Mouse (Mus musculus) liver, embryonic 14.5 days (tissue): Measurements from ENCODE around the gene Gpr68. TPM values are rescaled to one million over a fixed set of nuclear protein-coding genes. Genes with fewer than 3 reads are reported as not detected.
A peak's percentile ranks its signal among the peaks of the same experiment; 100 is the strongest.

ENCODE experiments used
- ATAC-seq: fragments of 200-750 bp; cut with Nextera tagmentation; 2 replicates; pipeline ENCODE4 v1.8.0; 2017; ENCODE audit warnings: moderate number of reproducible peaks, mild to moderate bottlenecking, moderate library complexity; ENCODE audit not compliant: insufficient read depth
- DNase-seq, 3 experiments: peaks; one replicate each; pipeline ENCODE4 v3.0.0-alpha.2; 2012 to 2013; ENCODE audit warnings: low read depth in 3 of 3, low spot score in 3 of 3
- H3K27ac ChIP-seq: fragments of 300-500 bp; sonication (generic); 2 replicates; pipeline ENCODE4 v1.5.1; 2014; ENCODE audit warnings: moderate library complexity, mild to moderate bottlenecking, control low read depth, inconsistent platforms
- H3K27me3 ChIP-seq: fragments of 300-500 bp; sonication (generic); 2 replicates; pipeline ENCODE4 v1.6.1; 2014; ENCODE audit warnings: mild to moderate bottlenecking, low read length, moderate library complexity; ENCODE audit not compliant: control insufficient read depth, insufficient read depth
- H3K36me3 ChIP-seq: fragments of 300-500 bp; sonication (generic); replicated peaks from 2 replicates; pipeline ENCODE4 v1.6.1; 2014; ENCODE audit warnings: low read depth; ENCODE audit not compliant: control insufficient read depth, insufficient read depth
- H3K4me1 ChIP-seq, 2 experiments: fragments of 200-500 bp in 1 of 2; fragments of 300-500 bp in 1 of 2; sonication (generic) in 1 of 2; replicated peaks; 2 replicates each; pipeline ENCODE4 v1.6.1; 2012 to 2014; ENCODE audit warnings: antibody characterized with exemption in 1 of 2, inconsistent platforms in 1 of 2, low read length in 1 of 2; ENCODE audit not compliant: control insufficient read depth in 2 of 2, insufficient read depth in 2 of 2
- H3K4me2 ChIP-seq: fragments of 300-500 bp; sonication (generic); 2 replicates; pipeline ENCODE4 v1.6.1; 2014; ENCODE audit warnings: low read depth, mild to moderate bottlenecking, control low read depth, moderate library complexity
- H3K4me3 ChIP-seq, 2 experiments: fragments of 200-500 bp in 1 of 2; fragments of 300-500 bp in 1 of 2; sonication (generic) in 1 of 2; 2 replicates each; pipeline ENCODE4 v1.5.1; 2012 to 2014; ENCODE audit warnings: low read depth in 2 of 2, low read length in 2 of 2, mild to moderate bottlenecking in 2 of 2, control low read depth in 1 of 2, inconsistent platforms in 1 of 2, moderate library complexity in 1 of 2; ENCODE audit not compliant: insufficient read depth in 1 of 2
- H3K9ac ChIP-seq: fragments of 300-500 bp; sonication (generic); replicated peaks from 2 replicates; pipeline ENCODE4 v1.6.1; 2014; ENCODE audit warnings: mild to moderate bottlenecking, control low read depth, moderate library complexity
- H3K9me3 ChIP-seq: fragments of 300-500 bp; sonication (generic); 2 replicates; pipeline ENCODE4 v1.6.1; 2016; ENCODE audit warnings: low read length, mixed read lengths; ENCODE audit not compliant: control insufficient read depth
- CTCF ChIP-seq: IDR thresholded peaks from 2 replicates; pipeline ENCODE4 v1.5.1; 2016; ENCODE audit warnings: antibody characterized with exemption, low read depth, control low read depth
- EP300 ChIP-seq: IDR thresholded peaks from 2 replicates; pipeline ENCODE4 v1.6.1; 2016; ENCODE audit warnings: antibody characterized with exemption, low read depth
- WGBS: fragments of 180-500 bp; shearing (Covaris S2); extraction: QIAGEN DNeasy Blood & Tissue Kit; methylation state at CpG from one replicate; pipeline ENCODE4 v1.1.7; 2014; ENCODE audit not compliant: insufficient replicate concordance; 5-methylcytosine and 5-hydroxymethylcytosine counted together
- polyA plus RNA-seq, 2 experiments: library from polyadenylated mRNA; depleted of rRNA in 1 of 2; stranded (reverse) in 1 of 2; unstranded in 1 of 2; fragments of >200 nt; fragmentation: Nextera tagmentation in 1 of 2; extraction: Ambion mirVana in 1 of 2; gene quantifications; 2 replicates each; pipeline versions ENCODE4 v1.2.1 to v1.2.3; 2012 to 2014

Gene Gpr68
- polyA plus RNA-seq, 2 experiments, result 0.04 TPM; not detected in 1

GRCm38 (mm10) chr12:100952193-100952931, 44.4 kb upstream of the Gpr68 start:
- peak overlapping the region; percentile 69 for H3K27ac ChIP-seq
- WGBS, result 35% methylated on average over 9 of the region's 9 CpGs
- peaks cover 47 to 49% of the 10 kb centered on the region in 2 experiments for H3K4me1 ChIP-seq
- peak overlapping the region; percentile 29; the same call in 1 of the 2 replicates for H3K9ac ChIP-seq
- H3K4me2 ChIP-seq, result peak overlapping the region; percentile 33
- peaks cover 11% of the 10 kb centered on the region; the same call in 1 of the 2 replicates for H3K36me3 ChIP-seq
- no peaks in the 10 kb centered on the region for H3K9me3 ChIP-seq
- TF ChIP-seq CTCF (peak; percentile 90), EP300 (no peak)
- ATAC-seq, result peak; percentile 34
- peak in 2 of 3 experiments; percentile 60 to 63 for DNase-seq
- no peak overlapping the region for H3K4me3 ChIP-seq
- H3K27me3 ChIP-seq, result no peaks in the 10 kb centered on the region

- ATAC-seq (no peak), DNase-seq (no peak)
- Histone ChIP-seq H3K4me1 (peaks cover 18 to 19% of the 10 kb centered on the region in 2 experiments), H3K4me2 (no peak overlapping the region), H3K4me3 (no peak overlapping the region), H3K9me3 (no peaks in the 10 kb centered on the region), H3K9ac (no peak overlapping the region), H3K27me3 (no peaks in the 10 kb centered on the region), H3K27ac (no peak overlapping the region), H3K36me3 (peaks cover 31% of the 10 kb centered on the region)
- TF ChIP-seq CTCF, result no peak
- no peak for TF ChIP-seq EP300
- WGBS, result 82% methylated on average over 5 of the region's 5 CpGs
Measured at GRCm38 (mm10) chr12:100949146-100949545, 41.1 kb upstream of the Gpr68 start.

- TF ChIP-seq CTCF, result no peak
- no peak for TF ChIP-seq EP300
- Histone ChIP-seq H3K4me2 (no peak overlapping the region), H3K9me3 (no peaks in the 10 kb centered on the region), H3K4me1 (peaks cover 7% of the 10 kb centered on the region in 2 experiments), H3K36me3 (peaks cover 32% of the 10 kb centered on the region), H3K27me3 (no peaks in the 10 kb centered on the region), H3K4me3 (no peak overlapping the region), H3K27ac (no peak overlapping the region), H3K9ac (no peak overlapping the region)
- ATAC-seq (no peak), DNase-seq (no peak)
- WGBS, result 74% methylated on average over 6 of the region's 6 CpGs
Measured at GRCm38 (mm10) chr12:100948021-100948420, 40.0 kb upstream of the Gpr68 start.

GRCm38 (mm10) chr12:100945948-100946347, 38.0 kb upstream of the Gpr68 start:
- no peak overlapping the region for H3K4me2 ChIP-seq
- ATAC-seq, result no peak
- H3K36me3 ChIP-seq, result peaks cover 33% of the 10 kb centered on the region
- H3K4me3 ChIP-seq, result no peak overlapping the region
- no peaks in the 10 kb centered on the region for H3K4me1 ChIP-seq
- no peak for DNase-seq
- WGBS, result 86% methylated on average over 12 of the region's 12 CpGs
- H3K9me3 ChIP-seq, result no peaks in the 10 kb centered on the region
- TF ChIP-seq EP300 (no peak), CTCF (no peak)
- no peak overlapping the region for H3K9ac ChIP-seq
- H3K27ac ChIP-seq, result no peak overlapping the region
- no peaks in the 10 kb centered on the region for H3K27me3 ChIP-seq

GRCm38 (mm10) chr12:100945501-100945900, 37.5 kb upstream of the Gpr68 start:
- H3K9me3 ChIP-seq, result no peaks in the 10 kb centered on the region
- no peaks in the 10 kb centered on the region for H3K4me1 ChIP-seq
- ATAC-seq (no peak), DNase-seq (no peak)
- no peak overlapping the region for H3K4me2 ChIP-seq
- 85% methylated on average over 12 of the region's 12 CpGs for WGBS
- no peak overlapping the region for H3K9ac ChIP-seq
- H3K27me3 ChIP-seq, result no peaks in the 10 kb centered on the region
- H3K36me3 ChIP-seq, result peaks cover 32% of the 10 kb centered on the region
- no peak overlapping the region for H3K4me3 ChIP-seq
- no peak overlapping the region for H3K27ac ChIP-seq
- no peak for TF ChIP-seq EP300
- TF ChIP-seq CTCF, result no peak
